Mouse (Mus musculus): ENCODE measurements around the gene Snca. TPM values are rescaled to one million over a fixed set of nuclear protein-coding genes. Genes with fewer than 3 reads are reported as not detected.

Gene Snca
- 2.9 TPM for polyA plus RNA-seq (2014; fragmentation: Illumina TruSeq; extraction: RNeasy Lipid Tissue Mini Kit (QIAGEN cat#74804); ENCODE audit: low read depth, low replicate concordance)

GRCm38 (mm10) chr6:60829282-60829891, at the start of gene Snca:
Snca (minus strand) TSS chr6:60829855.

Other genes with a start within 250 kb of the Snca start
- 4.4 TPM for gene Mmrn1, start 95.1 kb upstream of the Snca start, polyA plus RNA-seq (2014; fragmentation: Illumina TruSeq; extraction: RNeasy Lipid Tissue Mini Kit (QIAGEN cat#74804); ENCODE audit: low read depth, low replicate concordance)